Mouse (Mus musculus): Measurements from ENCODE around the gene Itsn1. TPM values are rescaled to one million over a fixed set of nuclear protein-coding genes. Genes with fewer than 3 reads are reported as not detected.

The Itsn1 gene
- polyA plus RNA-seq, 1 experiment from 2014 or later: 56.5 TPM

GRCm38 (mm10) chr16:91695108-91695755 is 33.8 kb upstream of the Itsn1 start:
- no peak overlapping the region for H3K4me3 ChIP-seq (ENCODE audit: low read depth, low read length)
- no peak overlapping the region for H3K4me2 ChIP-seq (ENCODE audit: low read depth, low read length)
- no peaks in the 10 kb centered on the region for H3K4me1 ChIP-seq (ENCODE audit: control insufficient read depth, insufficient read depth, low read length)
- 71% methylated on average over 8 of the region's 8 CpGs for WGBS
- H3K36me3 ChIP-seq (ENCODE audit: control insufficient read depth, insufficient read depth, low read length): peaks cover 22% of the 10 kb centered on the region
- no peak overlapping the region for H3K27ac ChIP-seq (ENCODE audit: low read depth, low read length)
- H3K9ac ChIP-seq (replicated peaks; ENCODE audit: low read depth, low read length): no peak overlapping the region
- ATAC-seq (ENCODE audit: low read depth): no peak
- H3K27me3 ChIP-seq (ENCODE audit: control insufficient read depth, insufficient read depth, low read length): no peaks in the 10 kb centered on the region
- no peaks in the 10 kb centered on the region for H3K9me3 ChIP-seq (ENCODE audit: control insufficient read depth, low read length)

GRCm38 (mm10) chr16:91698995-91699394 is 30.1 kb upstream of the Itsn1 start:
- H3K4me1 ChIP-seq (ENCODE audit: control insufficient read depth, insufficient read depth, low read length): no peaks in the 10 kb centered on the region
- peaks cover 19% of the 10 kb centered on the region; the same call in 1 of the 2 replicates for H3K36me3 ChIP-seq (ENCODE audit: control insufficient read depth, insufficient read depth, low read length)
- H3K4me3 ChIP-seq (ENCODE audit: low read depth, low read length): no peak overlapping the region
- no peak overlapping the region for H3K9ac ChIP-seq (replicated peaks; ENCODE audit: low read depth, low read length)
- no peaks in the 10 kb centered on the region for H3K27me3 ChIP-seq (ENCODE audit: control insufficient read depth, insufficient read depth, low read length)
- H3K27ac ChIP-seq (ENCODE audit: low read depth, low read length): no peak overlapping the region
- 94% methylated on average over 1 of the region's 1 CpGs for WGBS
- H3K9me3 ChIP-seq (ENCODE audit: control insufficient read depth, low read length): no peaks in the 10 kb centered on the region
- H3K4me2 ChIP-seq (ENCODE audit: low read depth, low read length): no peak overlapping the region
- ATAC-seq (ENCODE audit: low read depth): no peak

- H3K4me1 ChIP-seq (ENCODE audit: control insufficient read depth, insufficient read depth, low read length): no peaks in the 10 kb centered on the region
- no peaks in the 10 kb centered on the region for H3K27me3 ChIP-seq (ENCODE audit: control insufficient read depth, insufficient read depth, low read length)
- WGBS: 48% methylated on average over 13 of the region's 13 CpGs
- H3K27ac ChIP-seq (ENCODE audit: low read depth, low read length): no peak overlapping the region
- no peak overlapping the region for H3K4me3 ChIP-seq (ENCODE audit: low read depth, low read length)
- H3K4me2 ChIP-seq (ENCODE audit: low read depth, low read length): no peak overlapping the region
- no peak overlapping the region for H3K9ac ChIP-seq (replicated peaks; ENCODE audit: low read depth, low read length)
- H3K36me3 ChIP-seq (ENCODE audit: control insufficient read depth, insufficient read depth, low read length): peaks cover 26% of the 10 kb centered on the region
- ATAC-seq (ENCODE audit: low read depth): no peak
- H3K9me3 ChIP-seq (ENCODE audit: control insufficient read depth, low read length): no peaks in the 10 kb centered on the region
These were observed 27.2 kb upstream of the Itsn1 start for GRCm38 (mm10) chr16:91701908-91702307.

- ATAC-seq (ENCODE audit: low read depth): no peak
- H3K4me2 ChIP-seq (ENCODE audit: low read depth, low read length): no peak overlapping the region
- H3K9ac ChIP-seq (replicated peaks; ENCODE audit: low read depth, low read length): no peak overlapping the region
- H3K4me1 ChIP-seq (ENCODE audit: control insufficient read depth, insufficient read depth, low read length): no peaks in the 10 kb centered on the region
- peaks cover 26% of the 10 kb centered on the region for H3K36me3 ChIP-seq (ENCODE audit: control insufficient read depth, insufficient read depth, low read length)
- no peak overlapping the region for H3K27ac ChIP-seq (ENCODE audit: low read depth, low read length)
- 39% methylated on average over 3 of the region's 3 CpGs for WGBS
- H3K27me3 ChIP-seq (ENCODE audit: control insufficient read depth, insufficient read depth, low read length): no peaks in the 10 kb centered on the region
- H3K4me3 ChIP-seq (ENCODE audit: low read depth, low read length): no peak overlapping the region
- no peaks in the 10 kb centered on the region for H3K9me3 ChIP-seq (ENCODE audit: control insufficient read depth, low read length)
These were observed 26.3 kb upstream of the Itsn1 start for GRCm38 (mm10) chr16:91702771-91703188.

GRCm38 (mm10) chr16:91704603-91705340 is 24.3 kb upstream of the Itsn1 start:
- 82% methylated on average over 14 of the region's 14 CpGs for WGBS
- no peak for ATAC-seq (ENCODE audit: low read depth)
- no peaks in the 10 kb centered on the region for H3K4me1 ChIP-seq (ENCODE audit: control insufficient read depth, insufficient read depth, low read length)
- no peak overlapping the region for H3K27ac ChIP-seq (ENCODE audit: low read depth, low read length)
- no peak overlapping the region for H3K4me2 ChIP-seq (ENCODE audit: low read depth, low read length)
- peaks cover 19% of the 10 kb centered on the region for H3K36me3 ChIP-seq (ENCODE audit: control insufficient read depth, insufficient read depth, low read length)
- no peak overlapping the region for H3K9ac ChIP-seq (replicated peaks; ENCODE audit: low read depth, low read length)
- no peaks in the 10 kb centered on the region for H3K27me3 ChIP-seq (ENCODE audit: control insufficient read depth, insufficient read depth, low read length)
- H3K9me3 ChIP-seq (ENCODE audit: control insufficient read depth, low read length): no peaks in the 10 kb centered on the region
- H3K4me3 ChIP-seq (ENCODE audit: low read depth, low read length): no peak overlapping the region

- Histone ChIP-seq H3K4me2 (ENCODE audit: low read depth, low read length) (no peak overlapping the region), H3K9me3 (ENCODE audit: control insufficient read depth, low read length) (no peaks in the 10 kb centered on the region), H3K9ac (replicated peaks; ENCODE audit: low read depth, low read length) (no peak overlapping the region), H3K4me3 (ENCODE audit: low read depth, low read length) (no peak overlapping the region), H3K36me3 (ENCODE audit: control insufficient read depth, insufficient read depth, low read length) (peaks cover 21% of the 10 kb centered on the region), H3K4me1 (ENCODE audit: control insufficient read depth, insufficient read depth, low read length) (no peaks in the 10 kb centered on the region), H3K27me3 (ENCODE audit: control insufficient read depth, insufficient read depth, low read length) (no peaks in the 10 kb centered on the region), H3K27ac (ENCODE audit: low read depth, low read length) (no peak overlapping the region)
- whole genome bisulfite sequencing: 92% methylated on average over 7 of the region's 7 CpGs
- no peak for ATAC-seq (ENCODE audit: low read depth)
These were observed 18.8 kb upstream of the Itsn1 start for GRCm38 (mm10) chr16:91710241-91710640.

GRCm38 (mm10) chr16:91716927-91717349 is 12.1 kb upstream of the Itsn1 start:
- 88% methylated on average over 11 of the region's 11 CpGs for WGBS
- no peaks in the 10 kb centered on the region for H3K27me3 ChIP-seq (ENCODE audit: control insufficient read depth, insufficient read depth, low read length)
- H3K4me1 ChIP-seq (ENCODE audit: control insufficient read depth, insufficient read depth, low read length): no peaks in the 10 kb centered on the region
- H3K4me2 ChIP-seq (ENCODE audit: low read depth, low read length): no peak overlapping the region
- ATAC-seq (ENCODE audit: low read depth): no peak
- no peak overlapping the region for H3K4me3 ChIP-seq (ENCODE audit: low read depth, low read length)
- no peak overlapping the region for H3K27ac ChIP-seq (ENCODE audit: low read depth, low read length)
- peaks cover 10% of the 10 kb centered on the region; the same call in 1 of the 2 replicates for H3K36me3 ChIP-seq (ENCODE audit: control insufficient read depth, insufficient read depth, low read length)
- H3K9me3 ChIP-seq (ENCODE audit: control insufficient read depth, low read length): no peaks in the 10 kb centered on the region
- H3K9ac ChIP-seq (replicated peaks; ENCODE audit: low read depth, low read length): no peak overlapping the region

GRCm38 (mm10) chr16:91717399-91717798 is 11.7 kb upstream of the Itsn1 start:
- Histone ChIP-seq H3K9me3 (ENCODE audit: control insufficient read depth, low read length) (no peaks in the 10 kb centered on the region), H3K27ac (ENCODE audit: low read depth, low read length) (no peak overlapping the region), H3K4me3 (ENCODE audit: low read depth, low read length) (no peak overlapping the region), H3K4me1 (ENCODE audit: control insufficient read depth, insufficient read depth, low read length) (no peaks in the 10 kb centered on the region), H3K36me3 (ENCODE audit: control insufficient read depth, insufficient read depth, low read length) (peaks cover 10% of the 10 kb centered on the region; the same call in 1 of the 2 replicates), H3K4me2 (ENCODE audit: low read depth, low read length) (no peak overlapping the region), H3K27me3 (ENCODE audit: control insufficient read depth, insufficient read depth, low read length) (no peaks in the 10 kb centered on the region), H3K9ac (replicated peaks; ENCODE audit: low read depth, low read length) (no peak overlapping the region)
- no peak for ATAC-seq (ENCODE audit: low read depth)
- 91% methylated on average over 4 of the region's 4 CpGs for WGBS

- H3K4me1 ChIP-seq (ENCODE audit: control insufficient read depth, insufficient read depth, low read length): peaks cover 13% of the 10 kb centered on the region
- ATAC-seq (ENCODE audit: low read depth): no peak
- 40% methylated on average over 3 of the region's 3 CpGs for WGBS
These were observed 4.8 kb upstream of the Itsn1 start for GRCm38 (mm10) chr16:91724247-91724646.

More at GRCm38 (mm10) chr16:91724247-91724646, 4.8 kb upstream of the Itsn1 start:
- peaks cover 5% of the 10 kb centered on the region; the same call in 1 of the 2 replicates for H3K36me3 ChIP-seq (ENCODE audit: control insufficient read depth, insufficient read depth, low read length)
- H3K27ac ChIP-seq (ENCODE audit: low read depth, low read length): no peak overlapping the region
- H3K9ac ChIP-seq (replicated peaks; ENCODE audit: low read depth, low read length): no peak overlapping the region
- no peak overlapping the region for H3K4me3 ChIP-seq (ENCODE audit: low read depth, low read length)
- H3K4me2 ChIP-seq (ENCODE audit: low read depth, low read length): no peak overlapping the region
- no peaks in the 10 kb centered on the region for H3K9me3 ChIP-seq (ENCODE audit: control insufficient read depth, low read length)
- H3K27me3 ChIP-seq (ENCODE audit: control insufficient read depth, insufficient read depth, low read length): no peaks in the 10 kb centered on the region
